Mouse (Mus musculus) midbrain, embryonic 14.5 days (tissue): ENCODE results near the gene Olfr368. TPM values are rescaled to one million over a fixed set of nuclear protein-coding genes. Genes with fewer than 3 reads are reported as not detected.

Experiments used
- ATAC-seq: fragments of 200-750 bp; cut with Nextera tagmentation; 2 replicates; pipeline ENCODE4 v1.8.0; 2017; ENCODE audit warnings: moderate number of reproducible peaks, moderate library complexity; ENCODE audit not compliant: low FRiP score, low TSS enrichment
- DNase-seq: peaks from one replicate; pipeline ENCODE4 v3.0.0-alpha.2; 2015
- H3K27ac ChIP-seq: fragments of 300-500 bp; sonication (generic); replicated peaks from 2 replicates; pipeline ENCODE4 v1.5.1; 2014; ENCODE audit warnings: mild to moderate bottlenecking, low read depth, low read length, moderate library complexity
- H3K27me3 ChIP-seq: fragments of 300-500 bp; sonication (generic); 2 replicates; pipeline ENCODE4 v1.6.1; 2014; ENCODE audit warnings: low read length, control low read depth, mixed read lengths; ENCODE audit not compliant: control insufficient read depth, insufficient read depth
- H3K36me3 ChIP-seq: fragments of 300-500 bp; sonication (generic); 2 replicates; pipeline ENCODE4 v1.6.1; 2014; ENCODE audit warnings: low read length, control low read depth; ENCODE audit not compliant: control insufficient read depth, insufficient read depth
- H3K4me1 ChIP-seq: fragments of 300-500 bp; sonication (generic); 2 replicates; pipeline ENCODE4 v1.6.1; 2014; ENCODE audit warnings: mild to moderate bottlenecking, antibody characterized with exemption, low read length, control low read depth; ENCODE audit not compliant: control insufficient read depth, insufficient read depth
- H3K4me2 ChIP-seq: fragments of 300-500 bp; sonication (generic); 2 replicates; pipeline ENCODE4 v1.6.1; 2014; ENCODE audit warnings: mild to moderate bottlenecking, low read length, moderate library complexity
- H3K4me3 ChIP-seq: fragments of 300-500 bp; sonication (generic); replicated peaks from 2 replicates; pipeline ENCODE4 v1.5.1; 2014; ENCODE audit warnings: low read depth, low read length
- H3K9ac ChIP-seq: fragments of 300-500 bp; sonication (generic); replicated peaks from 2 replicates; pipeline ENCODE4 v1.6.1; 2014; ENCODE audit warnings: mild to moderate bottlenecking, low read length, moderate library complexity
- H3K9me3 ChIP-seq: fragments of 300-500 bp; sonication (generic); 2 replicates; pipeline ENCODE4 v1.6.1; 2016; ENCODE audit warnings: low read length, control low read depth, mixed read lengths; ENCODE audit not compliant: control insufficient read depth
- whole genome bisulfite sequencing: fragments of 180-500 bp; shearing (Covaris S2); extraction: QIAGEN DNeasy Blood & Tissue Kit; methylation state at CpG from one replicate; pipeline ENCODE4 v1.1.7; 2014; 5-methylcytosine and 5-hydroxymethylcytosine counted together
- polyA plus RNA-seq: library from polyadenylated mRNA; unstranded; fragments of >200 nt; fragmentation: Nextera tagmentation; extraction: Ambion mirVana; gene quantifications from 2 replicates; pipeline ENCODE4 v1.2.1, GENCODE M21; 2014

Gene Olfr368
- polyA plus RNA-seq, 1 experiment from 2014 or later, result not detected

DNA sequence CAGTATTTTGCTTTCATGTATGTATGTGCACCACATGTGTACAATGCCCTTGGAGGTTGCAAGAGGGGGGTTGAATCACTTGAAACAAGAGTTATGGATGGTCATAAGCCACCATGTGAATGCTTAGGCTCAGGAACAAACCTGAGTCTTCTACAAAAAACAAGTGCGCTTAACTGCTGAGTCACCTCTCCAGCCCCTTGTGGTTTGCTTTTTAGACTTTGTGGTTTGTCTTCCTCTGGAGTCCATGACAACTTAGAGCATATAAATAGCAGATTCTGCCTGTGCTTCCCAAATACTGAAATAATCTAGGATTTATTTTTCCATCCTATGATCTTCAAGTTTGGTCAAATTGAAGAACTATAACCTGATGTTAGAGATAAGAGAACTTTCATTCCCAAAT is 49.7 kb downstream of the Olfr368 start:
- H3K9me3 ChIP-seq, result no peaks in the 10 kb centered on the region
- no peaks in the 10 kb centered on the region for H3K4me1 ChIP-seq
- no peak overlapping the region for H3K4me3 ChIP-seq
- H3K27ac ChIP-seq, result no peak overlapping the region
- no peak overlapping the region for H3K4me2 ChIP-seq
- no peak for DNase-seq
- H3K9ac ChIP-seq, result no peak overlapping the region
- no peak for ATAC-seq
- WGBS, result 98% methylated on average over 1 of the region's 1 CpGs
- H3K27me3 ChIP-seq, result no peaks in the 10 kb centered on the region
- peaks cover 60% of the 10 kb centered on the region for H3K36me3 ChIP-seq

DNA sequence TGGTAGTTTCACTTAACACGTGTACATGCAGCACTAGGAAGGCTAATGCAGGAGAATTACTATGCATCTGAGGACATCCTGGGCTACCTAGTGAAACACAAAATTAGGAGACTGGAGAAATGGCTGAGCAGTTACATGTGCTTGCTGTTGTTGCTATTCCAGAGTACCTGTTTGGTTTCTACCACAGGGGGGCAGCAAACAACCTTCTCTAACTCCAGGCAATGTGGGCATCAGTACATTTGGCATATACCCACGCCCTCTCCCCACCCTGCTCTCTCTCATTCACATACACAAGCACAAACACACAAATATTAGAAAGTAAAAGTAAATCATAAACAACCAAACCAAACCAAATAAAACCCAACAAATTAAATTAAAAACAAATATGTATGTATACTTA is 53.9 kb downstream of the Olfr368 start:
- DNase-seq (peak; percentile 79), ATAC-seq (no peak)
- Histone ChIP-seq H3K36me3 (peaks cover 65% of the 10 kb centered on the region), H3K27me3 (no peaks in the 10 kb centered on the region), H3K9me3 (no peaks in the 10 kb centered on the region), H3K4me3 (no peak overlapping the region), H3K9ac (no peak overlapping the region), H3K4me2 (no peak overlapping the region), H3K4me1 (no peaks in the 10 kb centered on the region), H3K27ac (no peak overlapping the region)
- 63% methylated on average over 2 of the region's 2 CpGs for WGBS

Other genes starting within 250 kb of the Olfr368 start
- not detected in 2 replicates for gene Olfr361, start 237.2 kb upstream of the Olfr368 start, polyA plus RNA-seq
- not detected in 2 replicates for gene Olfr362, start 208.6 kb upstream of the Olfr368 start, polyA plus RNA-seq
- gene Olfr364-ps1, start 187.2 kb upstream of the Olfr368 start, polyA plus RNA-seq, result not detected in 2 replicates
- gene Olfr365, start 138.3 kb upstream of the Olfr368 start, polyA plus RNA-seq, result not detected in 2 replicates
- gene Olfr366, start 114.9 kb upstream of the Olfr368 start, polyA plus RNA-seq, result not detected in 2 replicates
- 59.2 and 77.6 TPM in 2 replicates for gene Pdcl, start 32.8 kb downstream of the Olfr368 start, polyA plus RNA-seq
- 29.7 and 32.3 TPM in 2 replicates for gene Rc3h2, start 96.4 kb downstream of the Olfr368 start, polyA plus RNA-seq
- gene Zbtb26, start 116.6 kb downstream of the Olfr368 start, polyA plus RNA-seq, result 8.2 and 11.3 TPM in 2 replicates
- 11.7 and 15.8 TPM in 2 replicates for gene Zbtb6, start 116.7 kb downstream of the Olfr368 start, polyA plus RNA-seq
- 90.3 and 91.3 TPM in 2 replicates for gene Rabgap1, start 116.8 kb downstream of the Olfr368 start, polyA plus RNA-seq
- gene Gpr21, start 189.8 kb downstream of the Olfr368 start, polyA plus RNA-seq, result 18.7 and 25.4 TPM in 2 replicates